Mouse (Mus musculus): ENCODE measurements around the gene H2-T22. TPM values are rescaled to one million over a fixed set of nuclear protein-coding genes. Genes with fewer than 3 reads are reported as not detected.
A peak's percentile ranks its signal among the peaks of the same experiment; 100 is the strongest.
"Not testable (repeated sequence)": the region's sequence is repeated elsewhere in the genome, so short reads cannot be mapped to it uniquely, and the experiment has no call there.

The H2-T22 gene
- polyA plus RNA-seq, 1 experiment from 2014 or later: 18.8 TPM

DNA sequence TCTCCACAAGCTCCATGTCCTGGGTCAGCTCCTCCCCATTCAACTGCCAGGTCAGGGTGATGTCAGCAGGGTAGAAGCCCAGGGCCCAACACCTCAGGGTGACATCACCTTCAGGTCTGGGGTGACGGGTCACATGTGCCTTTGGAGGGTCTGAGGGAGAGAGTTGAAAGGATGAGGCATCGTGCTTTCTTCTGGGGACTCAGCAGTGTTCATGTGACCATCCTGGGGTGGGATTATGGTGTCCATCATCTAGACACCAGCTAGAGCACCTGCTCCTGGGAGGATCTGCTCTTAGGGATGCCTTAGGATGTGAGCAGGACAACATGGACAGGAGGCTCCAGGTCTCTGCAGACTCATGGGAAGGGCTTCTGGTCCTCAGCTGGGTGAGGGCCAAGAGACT is 1.9 kb downstream of the H2-T22 start:
- H3K36me3 ChIP-seq; H3K27ac ChIP-seq; H3K9ac ChIP-seq; H3K4me1 ChIP-seq; ATAC-seq (ENCODE audit: low FRiP score, low read depth); H3K4me3 ChIP-seq; H3K27me3 ChIP-seq; H3K9me3 ChIP-seq; H3K4me2 ChIP-seq (replicated peaks): not testable (repeated sequence)
- WGBS: 86% methylated on average over 2 of the region's 2 CpGs

DNA sequence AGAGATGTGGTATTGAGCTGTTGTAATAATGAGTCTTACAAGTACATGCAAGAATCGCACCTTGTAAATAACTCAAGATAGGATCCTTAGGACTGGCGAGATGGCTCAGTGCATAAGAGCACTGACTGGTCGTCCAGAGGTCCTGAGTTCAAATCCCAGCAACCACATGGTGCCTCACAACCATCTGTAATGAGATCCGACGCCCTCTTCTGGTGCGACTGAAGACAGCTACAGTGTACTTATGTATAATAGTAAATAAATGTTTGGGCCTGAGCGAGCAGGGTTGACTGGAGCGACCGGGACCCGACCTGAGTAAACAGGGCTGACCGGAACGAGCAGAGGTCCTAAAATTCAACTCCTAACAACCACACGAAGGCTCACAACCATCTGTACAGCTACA is 6.4 kb downstream of the H2-T22 start:
- not testable (repeated sequence) for H3K4me1 ChIP-seq; H3K27ac ChIP-seq; ATAC-seq (ENCODE audit: low FRiP score, low read depth); H3K4me2 ChIP-seq (replicated peaks); H3K4me3 ChIP-seq; H3K9me3 ChIP-seq; H3K36me3 ChIP-seq; H3K9ac ChIP-seq
- WGBS: 87% methylated on average over 13 of the region's 13 CpGs
- peaks cover 13% of the 10 kb centered on the region; the same call in 1 of the 2 replicates for H3K27me3 ChIP-seq

DNA sequence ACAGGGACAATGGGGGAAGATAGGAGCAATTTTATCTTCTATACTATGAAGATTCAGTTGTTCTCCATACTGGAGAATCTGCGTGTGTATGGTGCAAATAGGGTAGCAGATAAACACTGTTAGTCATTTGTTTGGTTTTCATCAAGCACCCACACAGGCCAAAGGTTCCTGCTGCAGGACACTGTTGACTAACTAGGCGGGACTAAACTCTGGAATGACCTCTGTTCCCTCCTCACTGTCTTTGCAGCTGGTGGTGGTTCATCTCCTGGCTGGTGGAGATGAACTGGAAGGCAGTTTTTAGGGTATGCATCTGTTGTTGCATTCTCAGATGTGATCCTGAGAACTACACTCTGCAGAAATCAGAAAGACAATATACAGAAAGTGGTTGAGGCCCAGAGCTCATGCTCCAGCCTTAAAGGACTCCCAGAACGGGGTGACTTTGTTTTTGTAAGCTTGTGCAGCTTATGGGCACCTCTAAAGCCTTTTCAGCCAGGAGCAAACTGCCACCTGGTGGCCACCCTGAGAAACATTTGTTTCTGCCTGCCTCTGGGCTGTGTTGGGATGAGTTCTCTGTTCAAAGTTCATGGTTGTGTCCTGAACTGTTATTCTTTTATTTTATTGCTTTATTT is 7.4 kb downstream of the H2-T22 start:
- H3K9ac ChIP-seq; H3K27ac ChIP-seq; H3K9me3 ChIP-seq; H3K4me3 ChIP-seq; H3K4me1 ChIP-seq; H3K4me2 ChIP-seq (replicated peaks); H3K36me3 ChIP-seq: not testable (repeated sequence)
- 30% methylated on average over 3 of the region's 3 CpGs for WGBS
- peaks cover 10% of the 10 kb centered on the region; the same call in 1 of the 2 replicates for H3K27me3 ChIP-seq
- peak; percentile 60 for ATAC-seq (ENCODE audit: low FRiP score, low read depth)

GRCm38 (mm10) chr17:36034524-36034923 is 8.0 kb downstream of the H2-T22 start:
- ATAC-seq (ENCODE audit: low FRiP score, low read depth); H3K4me3 ChIP-seq; H3K36me3 ChIP-seq; H3K4me1 ChIP-seq; H3K27ac ChIP-seq; H3K4me2 ChIP-seq (replicated peaks); H3K9ac ChIP-seq; H3K9me3 ChIP-seq: not testable (repeated sequence)
- H3K27me3 ChIP-seq: peaks cover 10% of the 10 kb centered on the region; the same call in 1 of the 2 replicates
- WGBS: 56% methylated on average over 3 of the region's 3 CpGs

DNA sequence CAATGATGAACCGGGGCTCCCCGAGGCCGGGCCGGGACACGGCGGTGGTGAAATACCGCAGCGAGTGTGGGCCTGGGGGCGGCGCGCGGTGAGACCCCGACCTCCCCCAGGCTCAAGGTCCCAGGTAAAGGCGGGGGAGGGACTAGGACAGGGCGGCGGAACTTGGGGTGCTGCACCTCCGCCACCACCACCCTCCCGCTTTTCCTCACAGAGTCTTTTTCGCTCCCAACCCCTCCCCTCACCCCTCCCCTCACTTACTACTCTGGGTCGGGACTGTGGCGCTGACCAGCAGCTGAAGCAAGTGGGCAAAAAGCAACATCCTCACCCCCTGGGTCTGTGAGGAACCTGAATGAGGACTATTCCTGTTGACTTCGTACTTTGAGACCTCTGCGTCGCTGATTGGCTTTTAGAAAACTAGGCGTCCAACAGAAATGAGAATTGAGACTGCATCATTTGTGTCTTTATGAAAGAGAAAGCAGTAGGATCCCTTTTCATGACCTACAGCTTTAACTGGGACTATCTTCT is 10.1 kb downstream of the H2-T22 start, which contains the start of gene H2-T23:
H2-T23 (minus strand) TSS at position 505 of the 525 bp plus-strand sequence.
- H3K4me1 ChIP-seq, H3K27ac ChIP-seq, H3K36me3 ChIP-seq, H3K9me3 ChIP-seq: not testable (repeated sequence)
- Histone ChIP-seq H3K4me2 (replicated peaks) (peak within 1 kb of the TSS; percentile 90), H3K4me3 (peak within 1 kb of the TSS; percentile 53), H3K9ac (peak within 1 kb of the TSS; percentile 64), H3K27me3 (peaks cover 10% of the 10 kb centered on the region; the same call in 1 of the 2 replicates)
- WGBS: under 1% methylated on average over 22 of the region's 25 CpGs
- ATAC-seq (ENCODE audit: low FRiP score, low read depth): peak; percentile 48; the same call in 1 of the 2 replicates

GRCm38 (mm10) chr17:36031583-36032331 is 10.8 kb downstream of the H2-T22 start:
- under 1% methylated on average over 40 of the region's 40 CpGs for WGBS
- not testable (repeated sequence) for H3K36me3 ChIP-seq, H3K27ac ChIP-seq, H3K9me3 ChIP-seq, H3K4me1 ChIP-seq
- Histone ChIP-seq H3K9ac (peak overlapping the region; percentile 64), H3K27me3 (peaks cover 10% of the 10 kb centered on the region; the same call in 1 of the 2 replicates), H3K4me2 (replicated peaks) (peak overlapping the region; percentile 90), H3K4me3 (peak overlapping the region; percentile 53)
- peak; percentile 51; the same call in 1 of the 2 replicates for ATAC-seq (ENCODE audit: low FRiP score, low read depth)

- H3K9ac ChIP-seq: 0 out of 2 replicates have a peak overlapping the region, but pooled peaks have one; percentile 64
These were observed 11.6 kb downstream of the H2-T22 start for GRCm38 (mm10) chr17:36030703-36031582.

DNA sequence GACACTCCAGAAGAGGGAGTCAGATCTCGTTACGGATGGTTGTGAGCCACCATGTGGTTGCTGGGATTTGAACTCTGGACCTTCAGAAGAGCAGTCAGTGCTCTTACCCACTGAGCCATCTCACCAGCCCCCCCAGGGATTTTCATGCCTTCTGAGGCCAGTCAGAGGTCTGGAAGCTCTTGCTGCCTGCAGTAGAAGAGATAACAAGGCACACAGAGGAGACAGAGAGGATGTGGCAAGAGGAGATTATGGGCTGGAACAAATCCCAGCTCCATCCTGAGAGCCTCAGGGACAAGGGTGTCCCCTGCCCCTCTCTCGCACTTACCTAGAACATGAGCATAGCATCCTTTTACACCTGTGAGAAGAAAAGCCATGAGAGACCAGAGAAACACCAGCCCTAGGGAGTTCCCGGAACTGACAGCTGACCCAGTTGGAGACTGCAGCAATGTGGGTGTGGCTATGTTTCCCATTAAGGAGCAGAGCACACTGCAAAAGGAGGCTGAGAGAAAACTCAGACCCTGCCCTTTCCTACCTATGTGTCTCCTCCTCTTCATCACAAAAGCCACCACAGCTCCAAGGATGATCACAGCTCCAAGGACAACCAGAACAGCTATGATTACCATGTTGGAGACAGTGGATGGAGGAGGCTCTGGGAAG is 12.4 kb downstream of the H2-T22 start:
- not testable (repeated sequence) for ATAC-seq (ENCODE audit: low FRiP score, low read depth); H3K9me3 ChIP-seq; H3K36me3 ChIP-seq; H3K4me3 ChIP-seq; H3K4me1 ChIP-seq; H3K9ac ChIP-seq; H3K27ac ChIP-seq; H3K4me2 ChIP-seq (replicated peaks)
- 85% methylated on average over 4 of the region's 4 CpGs for WGBS
- peaks cover 10% of the 10 kb centered on the region; the same call in 1 of the 2 replicates for H3K27me3 ChIP-seq

More at GRCm38 (mm10) chr17:36030703-36031582, 11.6 kb downstream of the H2-T22 start:
- H3K27ac ChIP-seq; ATAC-seq (ENCODE audit: low FRiP score, low read depth); H3K4me1 ChIP-seq; H3K9me3 ChIP-seq; H3K36me3 ChIP-seq: not testable (repeated sequence)
- peaks cover 10% of the 10 kb centered on the region; the same call in 1 of the 2 replicates for H3K27me3 ChIP-seq
- 55% methylated on average over 8 of the region's 8 CpGs for WGBS
- H3K4me3 ChIP-seq: peak overlapping the region; percentile 53
- peak overlapping the region; percentile 90 for H3K4me2 ChIP-seq (replicated peaks)

- Histone ChIP-seq H3K4me2 (replicated peaks) (no peak overlapping the region), H3K27ac (no peak overlapping the region), H3K27me3 (peaks cover 10% of the 10 kb centered on the region; the same call in 1 of the 2 replicates), H3K9ac (no peak overlapping the region), H3K9me3 (no peaks in the 10 kb centered on the region), H3K4me1 (peaks cover 5% of the 10 kb centered on the region), H3K4me3 (no peak overlapping the region), H3K36me3 (no peaks in the 10 kb centered on the region)
- 85% methylated on average over 7 of the region's 7 CpGs for WGBS
- ATAC-seq (ENCODE audit: low FRiP score, low read depth): no peak
These were observed 13.5 kb downstream of the H2-T22 start for GRCm38 (mm10) chr17:36028879-36029619.

DNA sequence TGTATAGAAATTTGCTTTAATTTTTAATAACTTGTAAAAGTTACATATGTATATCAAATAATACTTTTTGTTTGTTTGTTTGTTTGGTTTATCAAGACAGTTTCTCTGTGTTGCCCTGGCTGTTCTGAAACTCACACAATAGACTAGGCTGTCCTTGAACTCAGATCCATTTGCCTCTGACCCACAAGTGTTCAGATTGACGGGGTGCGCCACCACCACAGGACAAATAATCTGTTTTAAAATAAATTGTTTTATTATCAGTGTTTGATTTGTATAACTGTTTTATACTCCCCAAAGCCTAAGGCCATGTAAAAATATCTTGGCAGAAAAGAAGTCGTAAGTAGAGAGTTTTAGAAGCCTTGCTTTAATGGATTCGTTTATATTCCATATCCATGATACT is 14.9 kb downstream of the H2-T22 start:
- Histone ChIP-seq H3K27ac (no peak overlapping the region), H3K4me3 (no peak overlapping the region), H3K4me2 (replicated peaks) (no peak overlapping the region), H3K4me1 (peaks cover 5% of the 10 kb centered on the region), H3K27me3 (peaks cover 10% of the 10 kb centered on the region; the same call in 1 of the 2 replicates), H3K36me3 (no peaks in the 10 kb centered on the region), H3K9me3 (no peaks in the 10 kb centered on the region), H3K9ac (no peak overlapping the region)
- no peak for ATAC-seq (ENCODE audit: low FRiP score, low read depth)
- 87% methylated on average over 4 of the region's 4 CpGs for WGBS

- no peak for ATAC-seq (ENCODE audit: low FRiP score, low read depth)
- WGBS: 75% methylated on average over 4 of the region's 4 CpGs
These were observed 16.6 kb downstream of the H2-T22 start for GRCm38 (mm10) chr17:36025901-36026300.

More at GRCm38 (mm10) chr17:36025901-36026300, 16.6 kb downstream of the H2-T22 start:
- Histone ChIP-seq H3K27ac (no peak overlapping the region), H3K27me3 (no peaks in the 10 kb centered on the region; the same call in 1 of the 2 replicates), H3K36me3 (no peaks in the 10 kb centered on the region), H3K9me3 (no peaks in the 10 kb centered on the region), H3K4me1 (peaks cover under 1% of the 10 kb centered on the region; the same call in 1 of the 2 replicates), H3K4me3 (no peak overlapping the region), H3K9ac (no peak overlapping the region), H3K4me2 (replicated peaks) (no peak overlapping the region)
